ENCODE assay signal across 8 mouse cellular contexts in the genomic region with DNA sequence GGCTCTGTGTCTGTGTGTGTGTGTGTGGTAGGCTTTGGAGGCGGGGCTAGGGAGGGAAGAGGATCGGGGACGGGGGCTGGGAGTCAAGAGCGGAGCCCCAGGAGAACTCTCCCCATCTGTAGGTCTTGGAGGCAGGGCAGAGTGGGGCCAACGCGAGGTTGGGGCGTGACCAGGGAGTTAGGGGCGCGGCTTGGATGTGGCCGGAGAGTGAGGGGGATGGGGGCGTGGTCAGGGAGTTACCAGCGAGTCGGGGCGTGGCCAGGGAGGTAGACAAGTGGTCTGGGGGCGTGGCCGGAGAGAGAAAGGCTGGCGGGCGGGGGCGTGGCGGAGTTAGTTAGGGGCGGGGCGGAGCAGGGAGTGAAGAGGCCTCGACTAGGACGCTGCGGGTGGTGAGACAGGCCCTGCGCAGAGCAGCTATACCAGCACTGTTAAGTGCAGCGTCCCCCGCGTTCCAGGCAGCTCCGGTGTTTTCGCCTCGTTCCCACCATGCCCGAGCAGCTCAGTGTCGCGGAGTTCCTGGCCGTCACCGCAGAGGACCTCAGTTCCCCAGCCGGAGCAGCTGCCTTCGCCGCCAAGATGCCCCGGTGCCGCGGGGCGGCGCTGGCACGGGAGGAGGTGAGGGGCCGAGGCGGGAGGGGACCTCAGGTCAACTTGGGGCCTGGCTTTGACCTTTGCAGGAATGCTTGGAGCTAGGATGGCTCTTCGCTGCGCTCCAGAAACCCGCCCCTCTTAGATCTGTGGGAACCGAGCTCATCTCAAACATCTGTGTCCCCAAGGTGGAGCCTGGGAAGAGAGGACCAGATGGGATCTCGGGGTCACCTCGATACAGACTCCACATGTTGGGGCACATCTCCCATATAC. TPM values are rescaled to one million over a fixed set of nuclear protein-coding genes. Genes with fewer than 3 reads are reported as not detected.
DNase-seq lines count a peak whose midpoint lies in the region; ATAC-seq and TF ChIP-seq lines count a peak whose summit lies in the region.

Gene Asap3 (plus strand): TSS at position 333 of the 861 bp plus-strand sequence.

- TF ChIP-seq POLR2A in brain, embryonic 14.5 days (IDR thresholded peaks at IDR 0.05; ENCODE audit: borderline replicate concordance, extremely low read depth, insufficient read depth, insufficient read length, poor library complexity, severe bottlenecking), result peak; percentile 38; the same call in 1 of the 2 replicates

- H3K9me3 ChIP-seq in erythroblast, embryonic 14.5 days (ENCODE audit: control insufficient read depth, low read length), result no peaks in the 10 kb centered on the region
- no peaks in the 10 kb centered on the region for H3K9me3 ChIP-seq in heart, embryonic 12.5 days (replicated peaks)
- H3K9me3 ChIP-seq in kidney, postnatal 0 days (replicated peaks; ENCODE audit: low read length), result no peaks in the 10 kb centered on the region
- no peaks in the 10 kb centered on the region for H3K9me3 ChIP-seq in liver, embryonic 12.5 days (replicated peaks)
- no peaks in the 10 kb centered on the region for H3K9me3 ChIP-seq in stomach, embryonic 15.5 days

- 1% methylated on average over 51 of the region's 54 CpGs for WGBS in heart, embryonic 12.5 days
- under 1% methylated on average over 54 of the region's 54 CpGs for WGBS in kidney, postnatal 0 days
- 1% methylated on average over 52 of the region's 54 CpGs for WGBS in liver, embryonic 12.5 days (ENCODE audit: insufficient replicate concordance)
- under 1% methylated on average over 54 of the region's 54 CpGs for WGBS in stomach, embryonic 15.5 days

- peak within 1 kb of the TSS; percentile 97 for H3K4me2 ChIP-seq in heart, embryonic 12.5 days
- peak within 1 kb of the TSS; percentile 99 for H3K4me2 ChIP-seq in kidney, postnatal 0 days (ENCODE audit: low read length)
- peak within 1 kb of the TSS; percentile 98 for H3K4me2 ChIP-seq in liver, embryonic 12.5 days
- H3K4me2 ChIP-seq in stomach, embryonic 15.5 days, result peak within 1 kb of the TSS; percentile 95

- peak within 1 kb of the TSS; percentile 80 for H3ac ChIP-seq in C2C12 (ENCODE audit: control insufficient read depth, insufficient read length, low read depth)

- peaks cover 5% of the 10 kb centered on the region for H3K79me2 ChIP-seq in C2C12 (ENCODE audit: control insufficient read depth, insufficient read depth)

- no peaks in the 10 kb centered on the region for H3K27me3 ChIP-seq in C2C12 (ENCODE audit: control insufficient read depth, insufficient read depth, insufficient read length)
- peaks cover 95% of the 10 kb centered on the region for H3K27me3 ChIP-seq in erythroblast, embryonic 14.5 days (ENCODE audit: control insufficient read depth)
- H3K27me3 ChIP-seq in heart, embryonic 12.5 days (replicated peaks), result peaks cover 24% of the 10 kb centered on the region; the same call in 1 of the 2 replicates
- H3K27me3 ChIP-seq in kidney, postnatal 0 days (ENCODE audit: insufficient read depth, low read length), result no peaks in the 10 kb centered on the region
- peaks cover 85% of the 10 kb centered on the region for H3K27me3 ChIP-seq in liver, embryonic 12.5 days (replicated peaks)
- H3K27me3 ChIP-seq in stomach, embryonic 15.5 days (replicated peaks), result no peaks in the 10 kb centered on the region

- H3K36me3 ChIP-seq in C2C12 (ENCODE audit: control insufficient read depth, insufficient read depth), result no peaks in the 10 kb centered on the region
- no peaks in the 10 kb centered on the region for H3K36me3 ChIP-seq in erythroblast, embryonic 14.5 days (ENCODE audit: control insufficient read depth)
- no peaks in the 10 kb centered on the region for H3K36me3 ChIP-seq in heart, embryonic 12.5 days
- no peaks in the 10 kb centered on the region for H3K36me3 ChIP-seq in kidney, postnatal 0 days (ENCODE audit: insufficient read depth, low read length)
- no peaks in the 10 kb centered on the region for H3K36me3 ChIP-seq in liver, embryonic 12.5 days
- H3K36me3 ChIP-seq in stomach, embryonic 15.5 days, result no peaks in the 10 kb centered on the region

- DNase-seq in brain, embryonic 14.5 days (ENCODE audit: low read depth), result peak; percentile 97
- peak; percentile 99 for DNase-seq in kidney, postnatal 0 days (ENCODE audit: low spot score)
- DNase-seq in natural killer cell, adult 2 months (ENCODE audit: low spot score in 2 of 2), result peak; percentile 82 to 87

- H3K4me3 ChIP-seq in C2C12 (ENCODE audit: insufficient read depth, poor library complexity, severe bottlenecking), result peak within 1 kb of the TSS; percentile 42
- peak within 1 kb of the TSS; percentile 67 for H3K4me3 ChIP-seq in erythroblast, embryonic 14.5 days (replicated peaks)
- H3K4me3 ChIP-seq in heart, embryonic 12.5 days, result peak within 1 kb of the TSS; percentile 67
- H3K4me3 ChIP-seq in kidney, postnatal 0 days (replicated peaks; ENCODE audit: low read depth, low read length), result peak within 1 kb of the TSS; percentile 49
- peak within 1 kb of the TSS; percentile 63 for H3K4me3 ChIP-seq in liver, embryonic 12.5 days
- peak within 1 kb of the TSS; percentile 52 for H3K4me3 ChIP-seq in stomach, embryonic 15.5 days (replicated peaks)

- H3K9ac ChIP-seq in heart, embryonic 12.5 days, result peak within 1 kb of the TSS; percentile 79
- H3K9ac ChIP-seq in kidney, postnatal 0 days (ENCODE audit: low read depth, low read length), result peak within 1 kb of the TSS; percentile 73
- peak within 1 kb of the TSS; percentile 75 for H3K9ac ChIP-seq in liver, embryonic 12.5 days
- peak within 1 kb of the TSS; percentile 33 for H3K9ac ChIP-seq in stomach, embryonic 15.5 days

- peak; percentile 23 for TF ChIP-seq CTCF in C2C12 (IDR thresholded peaks at IDR 0.05; ENCODE audit: control insufficient read depth, insufficient read depth, insufficient read length)
- peak; percentile 7; the same call in 1 of the 2 replicates for TF ChIP-seq CTCF in brain, embryonic 14.5 days (IDR thresholded peaks at IDR 0.05; ENCODE audit: borderline replicate concordance, extremely low read depth, insufficient read depth, insufficient read length)
- TF ChIP-seq CTCF in kidney, postnatal 0 days (IDR thresholded peaks at IDR 0.05; ENCODE audit: low read depth), result no peak; the same call in 1 of the 2 replicates

- H3K4me1 ChIP-seq in erythroblast, embryonic 14.5 days (ENCODE audit: control insufficient read depth), result peaks cover 20% of the 10 kb centered on the region
- H3K4me1 ChIP-seq in heart, embryonic 12.5 days (replicated peaks), result peaks cover 19% of the 10 kb centered on the region
- peaks cover 8% of the 10 kb centered on the region; the same call in 1 of the 2 replicates for H3K4me1 ChIP-seq in kidney, postnatal 0 days (replicated peaks; ENCODE audit: insufficient read depth, low read length)
- H3K4me1 ChIP-seq in liver, embryonic 12.5 days, result peaks cover 28% of the 10 kb centered on the region
- H3K4me1 ChIP-seq in stomach, embryonic 15.5 days, result peaks cover 24% of the 10 kb centered on the region

- H3K79me3 ChIP-seq in C2C12 (ENCODE audit: low read depth), result no peaks in the 10 kb centered on the region

- ATAC-seq in heart, embryonic 12.5 days (ENCODE audit: insufficient number of reproducible peaks, low FRiP score), result peak; percentile 94
- ATAC-seq in kidney, postnatal 0 days (replicated peaks; ENCODE audit: low FRiP score, low read depth), result peak; percentile 90
- peak; percentile 93 for ATAC-seq in liver, embryonic 12.5 days
- peak; percentile 91 for ATAC-seq in stomach, embryonic 15.5 days (ENCODE audit: insufficient read depth, low FRiP score, low read depth)

- H3K27ac ChIP-seq in heart, embryonic 12.5 days (ENCODE audit: poor library complexity, severe bottlenecking), result 0 out of 2 replicates have a peak within 1 kb of the TSS, but pooled peaks have one; percentile 8
- peak within 1 kb of the TSS; percentile 48 for H3K27ac ChIP-seq in kidney, postnatal 0 days
- peak within 1 kb of the TSS; percentile 55 for H3K27ac ChIP-seq in liver, embryonic 12.5 days
- H3K27ac ChIP-seq in stomach, embryonic 15.5 days, result peak within 1 kb of the TSS; percentile 73

TF ChIP-seq in C2C12, 6 proteins besides CTCF, POLR2A, EP300 and RAD21:
- TF ChIP-seq USF1 (IDR thresholded peaks at IDR 0.05; ENCODE audit: low read depth) (no peak), MYOG (IDR thresholded peaks at IDR 0.05; ENCODE audit: control insufficient read depth, extremely low read depth, insufficient read length) (no peak), MYOD1 (IDR thresholded peaks at IDR 0.05; ENCODE audit: control insufficient read depth, insufficient read length, low read depth) (no peak), CEBPB (IDR thresholded peaks at IDR 0.05; ENCODE audit: low read depth) (no peak), FOSL1 (IDR thresholded peaks at IDR 0.05; ENCODE audit: insufficient read depth, low read length, poor library complexity, severe bottlenecking) (no peak), MAX (IDR thresholded peaks at IDR 0.05) (no peak)

RNA-seq across cellular contexts. Expression of gene Asap3, which starts in this region (rescaled TPM):
- polyA plus RNA-seq in C2C12 (2012; fragmentation: generic; extraction: Trizol), result 3.8 TPM
- polyA plus RNA-seq in brain, embryonic 14.5 days (2012; rRNA removed), result 4.2 and 6.2 TPM in 2 replicates
- polyA plus RNA-seq in erythroblast, embryonic 14.5 days (2012), result 0.01 TPM in 2 replicates
- 2.9 and 3.4 TPM in 2 replicates for polyA plus RNA-seq in heart, embryonic 12.5 days (2016; fragmentation: Nextera tagmentation; extraction: Ambion mirVana)
- polyA plus RNA-seq in kidney, postnatal 0 days (2015; fragmentation: Nextera tagmentation; extraction: Ambion mirVana), result 2.7 and 3.0 TPM in 2 replicates
- 1.5 and 1.9 TPM in 2 replicates for polyA plus RNA-seq in liver, embryonic 12.5 days (2016; fragmentation: Nextera tagmentation; extraction: Ambion mirVana)
- polyA plus RNA-seq in stomach, embryonic 15.5 days (2015; fragmentation: Nextera tagmentation; extraction: Ambion mirVana), result 6.4 and 7.8 TPM in 2 replicates

Comparison
In these comparisons a context has a peak if more than half of its experiments do, and no peak if none do; other contexts are left out.
1. Peak in every context shown above with its lines: DNase-seq, ATAC-seq, H3K4me3 ChIP-seq and H3K27ac ChIP-seq.
2. H3K27ac ChIP-seq: peak in every context shown above with its lines; median percentile 73 in stomach, embryonic 15.5 days; 55 in liver, embryonic 12.5 days; 48 in kidney, postnatal 0 days; 8 in heart, embryonic 12.5 days.